Mouse (Mus musculus): ENCODE data around the gene Aspm. TPM values are rescaled to one million over a fixed set of nuclear protein-coding genes. Genes with fewer than 3 reads are reported as not detected.

Gene Aspm
- total and polyA plus RNA-seq, 2 experiments from 2014 or later, result 2.9 to 6.3 TPM

GRCm38 (mm10) chr1:139455226-139455869 is 776 bp downstream of the Aspm start:
- Histone ChIP-seq H3K4me1 (ENCODE audit: insufficient read depth, low read length) (peaks cover 4% of the 10 kb centered on the region; the same call in 1 of the 2 replicates), H3K4me3 (ENCODE audit: low read length) (peak overlapping the region; percentile 76), H3K9me3 (ENCODE audit: low read length) (no peaks in the 10 kb centered on the region), H3K27ac (no peak overlapping the region), H3K9ac (replicated peaks; ENCODE audit: low read length) (peak overlapping the region; percentile 35), H3K27me3 (ENCODE audit: insufficient read depth, low read length) (no peaks in the 10 kb centered on the region), H3K36me3 (ENCODE audit: insufficient read depth, low read length) (no peaks in the 10 kb centered on the region), H3K4me2 (ENCODE audit: low read depth, low read length) (peak overlapping the region; percentile 96)
- ATAC-seq (peak; percentile 27), DNase-seq (ENCODE audit: low spot score) (no peak)
- WGBS, result 3% methylated on average over 17 of the region's 17 CpGs
- no peak for TF ChIP-seq CTCF (IDR thresholded peaks at IDR 0.05; ENCODE audit: low read depth)

GRCm38 (mm10) chr1:139460807-139461206 is 6.2 kb downstream of the Aspm start:
- DNase-seq (ENCODE audit: low spot score) (no peak), ATAC-seq (no peak)
- Histone ChIP-seq H3K27ac (no peak overlapping the region), H3K9me3 (ENCODE audit: low read length) (no peaks in the 10 kb centered on the region), H3K4me2 (ENCODE audit: low read depth, low read length) (no peak overlapping the region), H3K9ac (replicated peaks; ENCODE audit: low read length) (no peak overlapping the region), H3K27me3 (ENCODE audit: insufficient read depth, low read length) (no peaks in the 10 kb centered on the region), H3K4me3 (ENCODE audit: low read length) (no peak overlapping the region), H3K4me1 (ENCODE audit: insufficient read depth, low read length) (no peaks in the 10 kb centered on the region), H3K36me3 (ENCODE audit: insufficient read depth, low read length) (no peaks in the 10 kb centered on the region)
- WGBS, result 80% methylated on average over 5 of the region's 5 CpGs
- no peak for TF ChIP-seq CTCF (IDR thresholded peaks at IDR 0.05; ENCODE audit: low read depth)

DNA sequence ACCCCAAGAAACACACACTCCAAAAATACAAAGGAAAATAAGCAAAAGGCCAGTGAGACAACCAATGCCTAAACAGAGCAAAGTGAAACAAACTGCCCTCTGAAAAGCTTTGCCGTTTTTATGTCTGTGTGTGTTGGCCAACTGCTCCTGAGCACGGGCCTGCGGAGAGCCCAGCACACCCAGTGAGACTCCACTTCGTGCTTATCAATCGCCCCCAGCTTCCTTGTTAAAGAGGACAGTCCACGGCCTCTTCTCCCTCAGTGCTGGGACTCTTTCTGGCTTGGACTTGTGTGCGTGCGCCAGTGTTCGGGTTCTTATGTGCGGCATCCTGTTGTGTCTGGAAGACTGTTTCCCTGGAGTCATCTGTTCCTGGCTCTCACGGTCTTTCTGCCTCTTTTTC is 11.4 kb downstream of the Aspm start:
- Histone ChIP-seq H3K27me3 (ENCODE audit: insufficient read depth, low read length) (no peaks in the 10 kb centered on the region), H3K4me1 (ENCODE audit: insufficient read depth, low read length) (no peaks in the 10 kb centered on the region), H3K36me3 (ENCODE audit: insufficient read depth, low read length) (no peaks in the 10 kb centered on the region), H3K9me3 (ENCODE audit: low read length) (no peaks in the 10 kb centered on the region), H3K27ac (no peak overlapping the region), H3K4me2 (ENCODE audit: low read depth, low read length) (no peak overlapping the region), H3K4me3 (ENCODE audit: low read length) (no peak overlapping the region), H3K9ac (replicated peaks; ENCODE audit: low read length) (no peak overlapping the region)
- WGBS, result 84% methylated on average over 11 of the region's 11 CpGs
- ATAC-seq, result no peak
- DNase-seq (ENCODE audit: low spot score), result no peak
- TF ChIP-seq CTCF (IDR thresholded peaks at IDR 0.05; ENCODE audit: low read depth), result no peak

DNA sequence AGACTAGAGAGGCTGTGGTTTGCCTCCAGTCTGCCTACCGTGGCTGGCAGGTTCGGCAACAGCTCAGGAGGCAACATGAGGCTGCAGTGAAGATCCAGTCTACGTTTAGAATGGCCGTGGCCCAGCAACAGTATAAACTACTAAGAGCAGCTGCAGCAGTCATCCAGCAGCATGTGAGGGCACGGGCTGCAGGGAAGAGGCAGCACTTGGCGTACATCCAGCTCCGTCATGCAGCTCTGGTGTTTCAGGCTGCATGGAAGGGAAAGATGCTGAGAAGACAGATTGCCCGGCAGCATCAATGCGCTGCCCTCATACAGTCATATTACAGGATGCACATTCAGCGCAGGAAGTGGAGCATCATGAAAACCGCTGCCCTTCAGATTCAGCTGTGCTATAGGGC is 24.3 kb downstream of the Aspm start:
- H3K4me3 ChIP-seq (ENCODE audit: low read length), result no peak overlapping the region
- TF ChIP-seq CTCF (IDR thresholded peaks at IDR 0.05; ENCODE audit: low read depth), result no peak
- H3K4me1 ChIP-seq (ENCODE audit: insufficient read depth, low read length), result no peaks in the 10 kb centered on the region
- H3K4me2 ChIP-seq (ENCODE audit: low read depth, low read length), result no peak overlapping the region
- no peaks in the 10 kb centered on the region for H3K9me3 ChIP-seq (ENCODE audit: low read length)
- 71% methylated on average over 11 of the region's 11 CpGs for WGBS
- H3K9ac ChIP-seq (replicated peaks; ENCODE audit: low read length), result no peak overlapping the region
- ATAC-seq (peak; percentile 55; the same call in 1 of the 2 replicates), DNase-seq (ENCODE audit: low spot score) (peak; percentile 60)
- no peaks in the 10 kb centered on the region for H3K27me3 ChIP-seq (ENCODE audit: insufficient read depth, low read length)
- H3K36me3 ChIP-seq (ENCODE audit: insufficient read depth, low read length), result no peaks in the 10 kb centered on the region
- 0 out of 2 replicates have a peak overlapping the region, but pooled peaks have one; percentile 48 for H3K27ac ChIP-seq

GRCm38 (mm10) chr1:139480246-139480645 is 25.7 kb downstream of the Aspm start:
- DNase-seq (ENCODE audit: low spot score) (no peak), ATAC-seq (no peak)
- Histone ChIP-seq H3K9ac (replicated peaks; ENCODE audit: low read length) (no peak overlapping the region), H3K4me1 (ENCODE audit: insufficient read depth, low read length) (no peaks in the 10 kb centered on the region), H3K27me3 (ENCODE audit: insufficient read depth, low read length) (no peaks in the 10 kb centered on the region), H3K27ac (no peak overlapping the region), H3K9me3 (ENCODE audit: low read length) (no peaks in the 10 kb centered on the region), H3K4me2 (ENCODE audit: low read depth, low read length) (no peak overlapping the region), H3K4me3 (ENCODE audit: low read length) (no peak overlapping the region), H3K36me3 (ENCODE audit: insufficient read depth, low read length) (no peaks in the 10 kb centered on the region)
- peak; percentile 28; the same call in 1 of the 2 replicates for TF ChIP-seq CTCF (IDR thresholded peaks at IDR 0.05; ENCODE audit: low read depth)
- 87% methylated on average over 8 of the region's 8 CpGs for WGBS

- TF ChIP-seq CTCF (IDR thresholded peaks at IDR 0.05; ENCODE audit: low read depth), result no peak
- 76% methylated on average over 4 of the region's 4 CpGs for WGBS
These were observed 26.6 kb downstream of the Aspm start for GRCm38 (mm10) chr1:139481146-139481545.

DNA sequence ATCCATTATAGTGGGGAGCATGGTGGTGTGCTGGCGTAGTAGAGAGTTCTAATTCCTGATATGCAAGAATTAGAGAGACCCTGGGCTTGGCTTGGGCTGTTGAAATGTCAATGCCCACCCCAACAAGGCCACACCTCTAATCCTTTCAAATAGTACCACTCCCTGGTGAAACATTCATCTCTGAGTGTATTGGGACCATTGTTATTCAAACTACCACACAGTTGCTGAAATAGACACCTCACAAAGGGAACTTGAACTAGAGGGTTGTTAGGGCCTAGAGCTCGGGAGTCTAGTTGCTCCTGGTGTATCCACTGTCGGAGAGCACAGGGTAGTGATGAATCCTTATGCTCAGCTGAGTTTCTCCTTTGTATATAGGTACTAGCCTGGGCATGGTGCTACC is 40.1 kb downstream of the Aspm start:
- no peak for DNase-seq (ENCODE audit: low spot score)
- no peaks in the 10 kb centered on the region for H3K9me3 ChIP-seq (ENCODE audit: low read length)
- no peak overlapping the region for H3K4me3 ChIP-seq (ENCODE audit: low read length)
- no peaks in the 10 kb centered on the region for H3K4me1 ChIP-seq (ENCODE audit: insufficient read depth, low read length)
- TF ChIP-seq CTCF (IDR thresholded peaks at IDR 0.05; ENCODE audit: low read depth), result no peak
- no peak overlapping the region for H3K27ac ChIP-seq
- H3K4me2 ChIP-seq (ENCODE audit: low read depth, low read length), result no peak overlapping the region
- 73% methylated on average over 3 of the region's 3 CpGs for WGBS
- ATAC-seq, result no peak
- H3K9ac ChIP-seq (replicated peaks; ENCODE audit: low read length), result no peak overlapping the region
- peaks cover 5% of the 10 kb centered on the region for H3K36me3 ChIP-seq (ENCODE audit: insufficient read depth, low read length)
- no peaks in the 10 kb centered on the region for H3K27me3 ChIP-seq (ENCODE audit: insufficient read depth, low read length)

More at GRCm38 (mm10) chr1:139481146-139481545, 26.6 kb downstream of the Aspm start:
- H3K4me2 ChIP-seq (ENCODE audit: low read depth, low read length), result no peak overlapping the region
- H3K36me3 ChIP-seq (ENCODE audit: insufficient read depth, low read length), result no peaks in the 10 kb centered on the region
- no peaks in the 10 kb centered on the region for H3K4me1 ChIP-seq (ENCODE audit: insufficient read depth, low read length)
- DNase-seq (ENCODE audit: low spot score) (peak; percentile 21), ATAC-seq (no peak)
- no peak overlapping the region for H3K9ac ChIP-seq (replicated peaks; ENCODE audit: low read length)
- H3K4me3 ChIP-seq (ENCODE audit: low read length), result no peak overlapping the region
- H3K27me3 ChIP-seq (ENCODE audit: insufficient read depth, low read length), result no peaks in the 10 kb centered on the region
- no peak overlapping the region for H3K27ac ChIP-seq
- no peaks in the 10 kb centered on the region for H3K9me3 ChIP-seq (ENCODE audit: low read length)
